Mouse (Mus musculus) yolk sac, embryonic 10.5 days (tissue): ENCODE results near the gene Olfr624.
A peak's percentile ranks its signal among the peaks of the same experiment; 100 is the strongest.
"Not testable (repeated sequence)": the region's sequence is repeated elsewhere in the genome, so short reads cannot be mapped to it uniquely, and the experiment has no call there.

Experiments used
- DNase-seq: peaks from one replicate; pipeline ENCODE4 v3.0.0-alpha.2; 2017; ENCODE audit warnings: low spot score

Olfr624 gene

DNA sequence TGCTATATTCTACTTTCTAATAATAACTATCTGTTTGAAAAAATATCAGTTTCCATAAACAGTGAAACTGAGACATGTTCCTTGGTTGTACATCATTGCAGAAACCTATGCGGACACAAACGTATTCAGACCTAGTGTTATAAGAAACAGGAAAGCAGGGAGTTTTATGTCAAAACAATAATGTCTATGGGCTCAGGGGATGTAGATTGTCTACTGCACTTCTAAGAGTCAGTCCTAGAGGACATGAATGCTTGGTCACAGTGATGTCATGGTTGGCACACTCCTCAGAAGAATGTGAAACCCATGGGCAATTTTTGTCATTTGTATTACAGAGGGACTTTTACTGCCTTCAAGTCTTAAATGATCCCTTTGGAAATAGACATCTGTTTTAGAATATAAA lies at the start of gene Olfr624:
TSS of gene Olfr624 (minus strand) at position 101 of the 400 bp plus-strand sequence.
- DNase-seq, result no peak

DNA sequence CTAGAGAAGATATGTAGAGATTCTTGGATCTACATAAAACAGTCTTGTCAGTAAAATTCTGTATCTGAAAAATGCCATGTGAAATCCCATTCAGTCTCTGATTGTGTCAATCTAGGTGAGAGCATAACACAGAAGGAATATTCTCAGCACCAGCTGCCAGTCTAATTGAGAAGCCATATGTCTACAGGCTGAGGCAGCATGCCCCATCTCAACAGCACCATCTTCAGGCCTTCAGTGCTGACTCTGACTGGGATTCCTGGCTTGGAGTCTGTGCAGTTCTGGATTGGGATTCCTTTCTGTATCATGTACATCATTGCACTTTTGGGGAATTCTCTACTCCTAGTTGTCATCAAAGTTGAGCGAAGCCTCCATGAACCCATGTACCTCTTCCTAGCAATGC lies 45.4 kb upstream of the Olfr624 start:
- DNase-seq, result not testable (repeated sequence)

DNA sequence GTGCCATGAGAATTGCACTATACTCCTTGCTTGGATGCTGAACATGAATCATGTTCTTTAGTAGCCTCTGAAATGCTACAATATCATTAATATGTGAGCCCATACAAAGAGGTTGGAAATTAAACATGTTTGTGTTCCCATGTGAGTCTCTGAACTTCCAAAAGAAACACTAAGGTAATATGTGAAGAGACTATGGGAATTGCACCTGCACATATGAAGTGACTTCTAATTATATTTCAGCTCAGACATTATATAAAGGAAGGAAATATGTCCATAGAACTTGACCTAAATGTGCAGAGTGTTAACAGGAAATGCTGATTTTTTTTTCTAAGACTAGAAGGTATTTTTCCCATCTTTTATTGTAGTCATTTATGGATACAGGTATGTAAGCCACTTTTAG lies 43.4 kb upstream of the Olfr624 start, which contains the start of gene Olfr243:
TSS of gene Olfr243 (plus strand) at position 301 of the 400 bp plus-strand sequence.
- no peak for DNase-seq

DNA sequence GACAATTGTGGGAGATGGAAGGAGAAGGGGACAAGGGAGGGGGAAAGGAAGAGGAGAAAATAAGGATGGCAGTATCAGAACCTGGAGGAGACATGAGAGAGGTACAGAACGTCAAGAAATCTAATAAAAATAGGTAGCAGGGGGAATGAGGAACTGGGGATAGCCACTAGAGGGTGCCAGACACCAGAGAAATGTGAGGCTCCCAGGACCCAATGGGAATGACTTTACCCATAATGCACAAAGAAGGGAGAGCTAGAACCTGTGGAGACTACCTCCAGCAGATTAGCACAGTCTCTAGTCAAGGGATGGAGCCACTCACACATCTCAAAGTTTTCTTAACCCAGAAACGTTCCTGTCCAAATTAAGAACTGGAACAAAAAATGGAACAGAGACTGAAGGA lies 41.0 kb upstream of the Olfr624 start:
- DNase-seq, result peak; percentile 13

DNA sequence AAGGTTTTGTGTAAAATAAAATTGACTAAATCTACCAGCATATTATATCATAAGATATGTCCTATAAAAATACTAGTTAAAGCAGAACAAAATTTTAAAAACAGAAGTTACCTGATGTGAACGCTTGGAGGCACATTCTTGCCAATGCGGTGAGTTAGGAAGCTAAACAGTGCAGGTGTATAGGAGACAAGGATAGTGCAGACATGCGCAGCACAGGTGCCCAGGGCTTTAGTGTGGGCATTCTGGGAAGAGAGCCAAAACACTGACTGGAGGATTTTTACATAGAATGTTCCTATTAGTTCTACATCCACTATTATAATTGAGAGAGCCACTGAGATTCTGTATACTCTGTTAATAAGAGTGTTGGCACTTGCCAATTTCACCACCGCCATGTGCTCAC lies 28.5 kb upstream of the Olfr624 start:
- DNase-seq, result no peak

DNA sequence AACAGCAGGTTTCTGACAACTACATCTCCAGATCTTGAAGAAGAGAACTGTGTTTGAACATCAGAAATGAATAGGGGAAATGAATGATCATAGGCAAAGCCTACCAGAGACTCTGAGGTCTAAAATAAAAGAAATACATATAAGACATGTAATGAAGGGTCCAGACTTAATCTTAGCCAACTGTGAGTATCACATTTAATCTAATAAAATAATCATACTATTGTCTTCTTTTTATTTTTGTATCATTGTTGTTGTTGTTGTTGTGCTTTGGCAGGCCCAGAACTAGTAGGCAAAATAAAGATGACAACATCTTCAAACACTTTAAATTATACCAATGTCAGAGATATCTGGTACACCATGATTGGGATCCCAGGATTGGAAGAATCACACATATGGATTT lies 11.4 kb upstream of the Olfr624 start, which contains the start of gene Olfr625-ps1:
TSS of gene Olfr625-ps1 (plus strand) at position 301 of the 400 bp plus-strand sequence.
- DNase-seq, result no peak

DNA sequence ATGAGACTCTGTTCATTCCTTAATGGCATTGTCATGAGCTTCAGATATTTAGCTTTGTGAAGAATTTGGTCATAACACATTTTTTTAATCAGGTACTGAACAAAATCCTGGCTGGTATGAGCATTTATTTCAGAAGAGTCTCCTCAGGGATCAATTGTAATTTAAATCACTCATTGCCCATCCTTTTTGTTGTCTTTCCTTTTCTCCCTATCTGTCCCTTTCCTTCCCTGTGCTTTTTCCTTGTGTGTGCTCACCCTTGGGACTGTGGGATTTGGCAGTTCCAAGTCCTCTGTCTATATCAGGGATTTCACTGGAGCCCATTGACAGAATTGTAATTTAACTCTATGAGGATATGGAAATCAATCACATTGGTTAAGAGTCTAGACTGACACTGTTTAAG lies 7.4 kb downstream of the Olfr624 start, which contains the start of gene Olfr623:
TSS of gene Olfr623 (minus strand) at position 101 of the 400 bp plus-strand sequence.
- DNase-seq, result no peak

DNA sequence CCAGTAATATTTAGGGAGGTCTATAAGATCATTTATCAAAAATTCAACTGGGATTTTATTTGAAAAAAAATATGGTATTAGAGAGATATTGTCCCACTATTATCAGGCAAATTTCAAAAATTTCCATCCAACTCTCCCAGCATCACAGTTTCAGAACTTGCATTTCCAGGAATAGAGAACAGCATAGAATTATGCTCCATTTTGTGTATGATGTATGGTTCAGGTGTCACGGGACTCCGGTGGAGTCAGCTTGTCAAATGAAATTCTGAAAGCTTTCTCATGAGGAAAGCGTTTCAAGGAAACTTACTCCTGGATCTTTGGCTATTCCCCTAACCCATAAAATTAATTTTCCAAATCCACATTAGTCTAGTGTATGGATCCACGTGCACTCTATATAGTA lies 26.9 kb downstream of the Olfr624 start:
- DNase-seq, result no peak

DNA sequence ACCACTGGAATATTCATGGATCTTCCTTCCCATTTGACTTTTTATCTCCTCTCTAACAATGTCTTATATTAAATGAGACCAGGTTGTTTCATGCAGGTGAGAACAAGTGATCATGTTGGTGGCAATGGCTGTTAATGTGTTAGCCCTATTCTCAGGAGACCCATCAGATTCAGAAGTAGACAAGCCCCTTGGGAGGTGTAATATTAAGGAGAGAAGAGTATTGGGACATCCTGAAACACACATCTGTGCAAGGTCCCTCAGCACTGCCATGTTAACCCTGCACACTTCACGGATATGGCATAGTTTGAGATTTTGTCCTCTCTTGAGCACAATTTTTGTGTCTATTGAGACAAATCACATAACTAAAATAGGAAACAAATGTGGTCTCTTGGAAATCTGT lies 28.4 kb downstream of the Olfr624 start, which contains the start of gene Olfr622:
TSS of gene Olfr622 (minus strand) at position 101 of the 400 bp plus-strand sequence.
- DNase-seq, result no peak

DNA sequence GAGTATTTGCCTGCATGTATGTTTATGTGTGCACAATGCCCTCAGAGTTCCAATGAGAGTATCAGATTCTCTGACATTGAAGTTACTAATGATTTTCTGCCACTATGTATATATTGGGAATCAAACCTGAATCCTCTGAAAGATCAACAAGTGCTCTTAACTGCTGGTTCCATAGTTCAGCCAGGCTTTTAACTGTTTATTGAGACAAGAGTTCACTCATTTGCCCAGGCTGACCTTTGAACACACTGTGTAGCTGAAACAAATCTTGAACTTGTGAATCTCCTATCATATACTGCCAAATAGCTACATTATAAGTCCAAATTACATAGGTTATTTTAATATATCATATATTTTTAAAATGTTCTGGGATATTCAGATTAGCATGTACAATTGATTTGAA lies 34.2 kb downstream of the Olfr624 start:
- no peak for DNase-seq
